Comparison of ENCODE assay signal across 24 mouse cellular contexts in the genomic region with DNA sequence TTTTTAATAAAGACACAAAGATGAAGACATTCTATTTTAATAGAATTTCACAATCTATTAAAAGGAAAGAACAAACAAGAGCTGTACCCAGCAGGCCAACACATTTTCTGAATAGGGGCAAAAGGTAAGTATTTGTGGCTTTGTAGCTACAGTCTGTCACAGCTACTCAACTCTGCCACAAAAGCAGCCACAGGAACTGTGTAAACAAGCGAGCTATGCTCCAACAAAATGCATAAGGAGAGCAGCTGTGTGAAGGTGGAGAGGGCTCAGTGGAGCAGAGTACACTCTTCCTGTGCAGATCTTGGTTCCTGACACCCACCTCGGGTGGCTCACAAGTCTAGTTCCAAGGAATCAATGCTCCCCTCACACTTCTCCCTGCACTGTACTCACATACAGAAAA. TPM values are rescaled to one million over a fixed set of nuclear protein-coding genes. Genes with fewer than 3 reads are reported as not detected.
A peak's percentile ranks its signal among the peaks of the same experiment; 100 is the strongest.
DNase-seq lines count a peak whose midpoint lies in the region; ATAC-seq and TF ChIP-seq lines count a peak whose summit lies in the region.
"Had no signal": no experiment of that assay in that cellular context is flagged by ENCODE, and none has a peak within 500 bp of the region (broad histone marks: within the 10 kb centered on the region; RNA-seq: fewer than 3 reads in every experiment).

No protein-coding gene starts in this region.

- no peak for DNase-seq in embryonic facial prominence, embryonic 10.5 days (ENCODE audit: low spot score)
- no peak for DNase-seq in liver
- peak; percentile 54 for DNase-seq in brain, adult 2 months (ENCODE audit: low read depth, low spot score)
- DNase-seq in heart, adult 2 months, result no peak
- no peak for DNase-seq in cerebellum, adult 8-10 months
- DNase-seq: adrenal gland, adult 2 months; cerebellum, adult 11 months; cerebellum, postnatal 25 days; gastrocnemius, adult 2 months; heart, postnatal 36 days; kidney, postnatal 4 days; right cerebral cortex, adult 18-20 months had no signal

- H3K4me1 ChIP-seq in embryonic facial prominence, embryonic 13.5 days, result peaks cover 12% of the 10 kb centered on the region
- no peaks in the 10 kb centered on the region for H3K4me1 ChIP-seq in embryonic facial prominence, embryonic 10.5 days
- peaks cover 7% of the 10 kb centered on the region; the same call in 1 of the 2 replicates for H3K4me1 ChIP-seq in liver, embryonic 15.5 days (replicated peaks)
- no peaks in the 10 kb centered on the region for H3K4me1 ChIP-seq in stomach, embryonic 14.5 days (ENCODE audit: control insufficient read depth, insufficient read depth, low read length)
- H3K4me1 ChIP-seq in heart, adult 2 months (ENCODE audit: control insufficient read depth, insufficient read depth, low read length), result no peaks in the 10 kb centered on the region; the same call in 1 of the 2 replicates
- H3K4me1 ChIP-seq: forebrain, embryonic 10.5 days; midbrain, embryonic 15.5 days had no signal

- no peak for TF ChIP-seq CTCF in heart, adult 2 months (IDR thresholded peaks at IDR 0.05)

- TF ChIP-seq POLR2A in heart, adult 2 months (IDR thresholded peaks at IDR 0.05; ENCODE audit: insufficient read depth, low read depth, low read length), result no peak

- ATAC-seq in embryonic facial prominence, embryonic 13.5 days (ENCODE audit: insufficient number of reproducible peaks, insufficient read depth, low FRiP score, low TSS enrichment, low read depth), result no peak
- ATAC-seq in liver, embryonic 15.5 days (ENCODE audit: insufficient read depth), result no peak
- 0 out of 2 replicates have a peak, but pooled peaks have one; percentile 53 for ATAC-seq in stomach, embryonic 14.5 days (ENCODE audit: insufficient number of reproducible peaks, insufficient read depth, low FRiP score, low read depth)
- ATAC-seq: intestine, postnatal 0 days; midbrain, embryonic 15.5 days had no signal

- peaks cover 4% of the 10 kb centered on the region for H3K79me2 ChIP-seq in heart, adult 2 months (replicated peaks; ENCODE audit: control insufficient read depth, insufficient read depth, low read length)

- WGBS in embryonic facial prominence, embryonic 13.5 days, result 64% methylated on average over 2 of the region's 2 CpGs
- 77% methylated on average over 2 of the region's 2 CpGs for WGBS in embryonic facial prominence, embryonic 10.5 days
- WGBS in liver, embryonic 15.5 days (ENCODE audit: insufficient replicate concordance), result 61% methylated on average over 2 of the region's 2 CpGs
- WGBS in stomach, embryonic 14.5 days, result 53% methylated on average over 2 of the region's 2 CpGs
- WGBS in heart, adult 2 months, result 75% methylated on average over 2 of the region's 2 CpGs

- H3K9me3 ChIP-seq in embryonic facial prominence, embryonic 13.5 days, result no peaks in the 10 kb centered on the region
- H3K9me3 ChIP-seq in embryonic facial prominence, embryonic 10.5 days, result no peaks in the 10 kb centered on the region
- H3K9me3 ChIP-seq in liver, embryonic 15.5 days (replicated peaks), result no peaks in the 10 kb centered on the region
- no peaks in the 10 kb centered on the region for H3K9me3 ChIP-seq in stomach, embryonic 14.5 days (ENCODE audit: control insufficient read depth, low read depth, low read length)
- H3K9me3 ChIP-seq: embryonic facial prominence, embryonic 12.5 days; forebrain, embryonic 10.5 days; heart, embryonic 13.5 days; hindbrain, embryonic 15.5 days; midbrain, embryonic 15.5 days had no signal

- 0 out of 2 replicates have a peak overlapping the region, but pooled peaks have one; percentile 16 for H3K27ac ChIP-seq in embryonic facial prominence, embryonic 13.5 days
- H3K27ac ChIP-seq in embryonic facial prominence, embryonic 10.5 days (replicated peaks), result no peak overlapping the region
- H3K27ac ChIP-seq in liver, embryonic 15.5 days (replicated peaks), result peak overlapping the region; percentile 48; the same call in 1 of the 2 replicates
- no peak overlapping the region; the same call in 1 of the 2 replicates for H3K27ac ChIP-seq in stomach, embryonic 14.5 days (ENCODE audit: low read length)
- no peak overlapping the region for H3K27ac ChIP-seq in heart, adult 2 months
- H3K27ac ChIP-seq: embryonic facial prominence, embryonic 12.5 days; forebrain, embryonic 10.5 days; gastrocnemius, adult 2 months; heart, embryonic 13.5 days; hindbrain, embryonic 15.5 days; midbrain, embryonic 15.5 days had no signal

- no peak overlapping the region for H3K9ac ChIP-seq in embryonic facial prominence, embryonic 13.5 days
- H3K9ac ChIP-seq in liver, embryonic 15.5 days, result no peak overlapping the region
- H3K9ac ChIP-seq in stomach, embryonic 14.5 days (replicated peaks; ENCODE audit: low read depth, low read length), result no peak overlapping the region
- no peak overlapping the region for H3K9ac ChIP-seq in heart, adult 2 months (ENCODE audit: low read depth, low read length)
- H3K9ac ChIP-seq: embryonic facial prominence, embryonic 12.5 days; heart, embryonic 13.5 days; hindbrain, embryonic 15.5 days; midbrain, embryonic 15.5 days had no signal

- no peak for TF ChIP-seq EP300 in heart, adult 2 months (IDR thresholded peaks at IDR 0.05; ENCODE audit: insufficient read depth, low read depth, low read length)

- H3K4me2 ChIP-seq in embryonic facial prominence, embryonic 13.5 days, result no peak overlapping the region
- no peak overlapping the region for H3K4me2 ChIP-seq in liver, embryonic 15.5 days
- no peak overlapping the region for H3K4me2 ChIP-seq in stomach, embryonic 14.5 days (replicated peaks; ENCODE audit: low read depth, low read length)
- H3K4me2 ChIP-seq: embryonic facial prominence, embryonic 12.5 days; heart, embryonic 13.5 days; hindbrain, embryonic 15.5 days; midbrain, embryonic 15.5 days had no signal

- no peak overlapping the region for H3K4me3 ChIP-seq in embryonic facial prominence, embryonic 13.5 days
- no peak overlapping the region for H3K4me3 ChIP-seq in embryonic facial prominence, embryonic 10.5 days
- H3K4me3 ChIP-seq in liver, embryonic 15.5 days (replicated peaks), result no peak overlapping the region
- H3K4me3 ChIP-seq in stomach, embryonic 14.5 days (ENCODE audit: low read depth, low read length), result no peak overlapping the region
- no peak overlapping the region for H3K4me3 ChIP-seq in heart, adult 2 months
- H3K4me3 ChIP-seq: embryonic facial prominence, embryonic 12.5 days; forebrain, embryonic 10.5 days; gastrocnemius, adult 2 months; heart, embryonic 13.5 days; hindbrain, embryonic 15.5 days; midbrain, embryonic 15.5 days had no signal

- H3K27me3 ChIP-seq in embryonic facial prominence, embryonic 13.5 days, result no peaks in the 10 kb centered on the region
- no peaks in the 10 kb centered on the region for H3K27me3 ChIP-seq in embryonic facial prominence, embryonic 10.5 days (replicated peaks; ENCODE audit: low read depth, poor library complexity, severe bottlenecking)
- no peaks in the 10 kb centered on the region for H3K27me3 ChIP-seq in liver, embryonic 15.5 days
- no peaks in the 10 kb centered on the region for H3K27me3 ChIP-seq in stomach, embryonic 14.5 days (ENCODE audit: control insufficient read depth, insufficient read depth, low read length)
- H3K27me3 ChIP-seq in heart, adult 2 months (ENCODE audit: control insufficient read depth, insufficient read depth, low read length), result no peaks in the 10 kb centered on the region
- H3K27me3 ChIP-seq: embryonic facial prominence, embryonic 12.5 days; heart, embryonic 13.5 days; hindbrain, embryonic 15.5 days; midbrain, embryonic 15.5 days had no signal

- intact Hi-C loops in heart, adult 2 months (cut with DNase I), result loop anchor here (1.0 kb wide), 1 partner anchor 13 kb away; no protein-coding TSS in a partner anchor

- peaks cover 41% of the 10 kb centered on the region for H3K36me3 ChIP-seq in embryonic facial prominence, embryonic 13.5 days
- peaks cover 84% of the 10 kb centered on the region for H3K36me3 ChIP-seq in embryonic facial prominence, embryonic 10.5 days (replicated peaks)
- peaks cover 66% of the 10 kb centered on the region for H3K36me3 ChIP-seq in liver, embryonic 15.5 days (replicated peaks)
- peaks cover 18% of the 10 kb centered on the region for H3K36me3 ChIP-seq in stomach, embryonic 14.5 days (ENCODE audit: control insufficient read depth, insufficient read depth, low read length)
- H3K36me3 ChIP-seq in heart, adult 2 months (ENCODE audit: control insufficient read depth, insufficient read depth, low read length), result no peaks in the 10 kb centered on the region

RNA-seq across cellular contexts. Expression of a gene that starts 29.6 kb away (rescaled TPM):
- 62.8 and 67.5 TPM in 2 replicates for polyA plus RNA-seq in embryonic facial prominence, embryonic 13.5 days (2015; fragmentation: Nextera tagmentation; extraction: Ambion mirVana)
- 38.9 and 42.5 TPM in 2 replicates for polyA plus RNA-seq in embryonic facial prominence, embryonic 10.5 days (2016; fragmentation: Nextera tagmentation; extraction: Ambion mirVana)
- 16.0 and 17.3 TPM in 2 replicates for polyA plus RNA-seq in liver, embryonic 15.5 days (2015; fragmentation: Nextera tagmentation; extraction: Ambion mirVana)
- polyA plus RNA-seq in stomach, embryonic 14.5 days (2014; fragmentation: Nextera tagmentation; extraction: Ambion mirVana), result 46.1 and 48.4 TPM in 2 replicates
- total RNA-seq in heart, adult 2 months (2021), result 10 to 100 TPM; 16.9 to 23.4 TPM
- polyA plus RNA-seq in heart, adult 2 months (2012; rRNA removed), result 5.5 and 9.2 TPM in 2 replicates

RNA-seq across cellular contexts. Expression of a gene that starts 40.8 kb away (rescaled TPM):
- 2.4 and 6.1 TPM in 2 replicates for polyA plus RNA-seq in embryonic facial prominence, embryonic 13.5 days (2015; fragmentation: Nextera tagmentation; extraction: Ambion mirVana)
- polyA plus RNA-seq in embryonic facial prominence, embryonic 10.5 days (2016; fragmentation: Nextera tagmentation; extraction: Ambion mirVana), result 8.2 and 11.2 TPM in 2 replicates
- 587 and 603 TPM in 2 replicates for polyA plus RNA-seq in liver, embryonic 15.5 days (2015; fragmentation: Nextera tagmentation; extraction: Ambion mirVana)
- polyA plus RNA-seq in stomach, embryonic 14.5 days (2014; fragmentation: Nextera tagmentation; extraction: Ambion mirVana), result 1.2 and 1.6 TPM in 2 replicates
- 1 to 10 TPM; 3.2 to 5.7 TPM for total RNA-seq in heart, adult 2 months (2021)
- 5.8 and 6.0 TPM in 2 replicates for polyA plus RNA-seq in heart, adult 2 months (2012; rRNA removed)
- total RNA-seq: adrenal gland, adult 2 months; gastrocnemius, adult 2 months; granulocyte monocyte progenitor cell, adult 5-6 weeks; layer of hippocampus, postnatal 25 days had no signal
- polyA plus RNA-seq: small intestine, adult 2 months had no signal

RNA-seq across cellular contexts. Expression of a gene that starts 55.7 kb away (rescaled TPM):
- polyA plus RNA-seq in embryonic facial prominence, embryonic 13.5 days (2015; fragmentation: Nextera tagmentation; extraction: Ambion mirVana), result 25.6 and 27.2 TPM in 2 replicates
- 15.8 and 17.4 TPM in 2 replicates for polyA plus RNA-seq in embryonic facial prominence, embryonic 10.5 days (2016; fragmentation: Nextera tagmentation; extraction: Ambion mirVana)
- 21.8 and 22.4 TPM in 2 replicates for polyA plus RNA-seq in liver, embryonic 15.5 days (2015; fragmentation: Nextera tagmentation; extraction: Ambion mirVana)
- polyA plus RNA-seq in stomach, embryonic 14.5 days (2014; fragmentation: Nextera tagmentation; extraction: Ambion mirVana), result 18.9 and 20.3 TPM in 2 replicates
- 10 to 100 TPM; 11.5 to 12.6 TPM for total RNA-seq in heart, adult 2 months (2021)
- 12.4 and 14.1 TPM in 2 replicates for polyA plus RNA-seq in heart, adult 2 months (2012; rRNA removed)

Comparison
In these comparisons a context has a peak if more than half of its experiments do, and no peak if none do; other contexts are left out.
1. H3K27ac ChIP-seq: peak in embryonic facial prominence, embryonic 13.5 days (single experiment) and liver, embryonic 15.5 days (single experiment); none in embryonic facial prominence, embryonic 10.5 days (single experiment), stomach, embryonic 14.5 days (single experiment) and heart, adult 2 months (single experiment).
2. RNA of a gene that starts 40.8 kb away (polyA plus RNA-seq): 587 to 603 TPM in liver, embryonic 15.5 days; 8.2 to 11.2 TPM in embryonic facial prominence, embryonic 10.5 days, 5.8 to 6.0 TPM in heart, adult 2 months, 2.4 to 6.1 TPM in embryonic facial prominence, embryonic 13.5 days and 1.2 to 1.6 TPM in stomach, embryonic 14.5 days; every median in the first group is over 10 times any median in the second.